Mouse (Mus musculus) limb, embryonic 14.5 days (tissue): ENCODE measurements around the gene Zfp667. TPM values are rescaled to one million over a fixed set of nuclear protein-coding genes. Genes with fewer than 3 reads are reported as not detected.
"Not testable (repeated sequence)": the region's sequence is repeated elsewhere in the genome, so short reads cannot be mapped to it uniquely, and the experiment has no call there.

ENCODE experiments used
- ATAC-seq: fragments of 200-750 bp; cut with Nextera tagmentation; 2 replicates; pipeline ENCODE4 v1.8.0; 2017; ENCODE audit warnings: low read depth, moderate number of reproducible peaks, moderate TSS enrichment; ENCODE audit not compliant: low FRiP score
- DNase-seq: peaks from one replicate; pipeline ENCODE4 v3.0.0-alpha.2; 2015; ENCODE audit warnings: low spot score
- H3K27ac ChIP-seq: fragments of 300-500 bp; sonication (generic); replicated peaks from 2 replicates; pipeline ENCODE4 v1.5.1; 2014; ENCODE audit warnings: low read depth, mild to moderate bottlenecking, low read length, moderate library complexity, mixed read lengths
- H3K27me3 ChIP-seq: fragments of 300-500 bp; sonication (generic); 2 replicates; pipeline ENCODE4 v1.6.1; 2014; ENCODE audit warnings: low read length, mixed read lengths; ENCODE audit not compliant: control insufficient read depth, insufficient read depth
- H3K36me3 ChIP-seq: fragments of 300-500 bp; sonication (generic); 2 replicates; pipeline ENCODE4 v1.6.1; 2014; ENCODE audit warnings: mild to moderate bottlenecking, low read length, moderate library complexity, mixed read lengths; ENCODE audit not compliant: control insufficient read depth, insufficient read depth
- H3K4me1 ChIP-seq: fragments of 300-500 bp; sonication (generic); 2 replicates; pipeline ENCODE4 v1.6.1; 2014; ENCODE audit warnings: antibody characterized with exemption, low read length, mixed read lengths; ENCODE audit not compliant: control insufficient read depth, insufficient read depth
- H3K4me2 ChIP-seq: fragments of 300-500 bp; sonication (generic); replicated peaks from 2 replicates; pipeline ENCODE4 v1.6.1; 2014; ENCODE audit warnings: low read depth, mild to moderate bottlenecking, low read length, moderate library complexity; ENCODE audit not compliant: severe bottlenecking
- H3K4me3 ChIP-seq: fragments of 300-500 bp; sonication (generic); replicated peaks from 2 replicates; pipeline ENCODE4 v1.5.1; 2014; ENCODE audit warnings: low read length
- H3K9ac ChIP-seq: fragments of 300-500 bp; sonication (generic); 2 replicates; pipeline ENCODE4 v1.6.1; 2014; ENCODE audit warnings: mild to moderate bottlenecking, low read depth, low read length, moderate library complexity; ENCODE audit not compliant: severe bottlenecking
- H3K9me3 ChIP-seq: fragments of 300-500 bp; sonication (generic); 2 replicates; pipeline ENCODE4 v1.6.1; 2016; ENCODE audit warnings: low read length; ENCODE audit not compliant: control insufficient read depth
- POLR2A ChIP-seq: fragments of 200-500 bp; IDR thresholded peaks from 2 replicates; pipeline ENCODE4 v1.8.0; 2012; ENCODE audit warnings: inconsistent platforms, mild to moderate bottlenecking, moderate library complexity, borderline replicate concordance; ENCODE audit not compliant: insufficient read depth, insufficient read length; ENCODE audit errors: extremely low read depth
- WGBS: fragments of 180-500 bp; shearing (Covaris S2); extraction: QIAGEN DNeasy Blood & Tissue Kit; methylation state at CpG from one replicate; pipeline ENCODE4 v1.1.7; 2014; 5-methylcytosine and 5-hydroxymethylcytosine counted together
- polyA plus RNA-seq, 2 experiments: library from polyadenylated mRNA; depleted of rRNA in 1 of 2; stranded (reverse) in 1 of 2; unstranded in 1 of 2; fragments of >200 nt; fragmentation: Nextera tagmentation in 1 of 2; extraction: Ambion mirVana in 1 of 2; gene quantifications; 2 replicates each; pipeline versions ENCODE4 v1.2.1 to v1.2.3; 2012 to 2014

The Zfp667 gene
- polyA plus RNA-seq, 2 experiments, result 4.7 to 8.5 TPM

- H3K4me1 ChIP-seq, result no peaks in the 10 kb centered on the region
- 93% methylated on average over 5 of the region's 5 CpGs for WGBS
- no peak for DNase-seq
- H3K4me3 ChIP-seq, result no peak overlapping the region
- H3K27ac ChIP-seq, result no peak overlapping the region
- no peak for ATAC-seq
- no peaks in the 10 kb centered on the region for H3K27me3 ChIP-seq
- H3K9me3 ChIP-seq, result no peaks in the 10 kb centered on the region
- no peak overlapping the region for H3K4me2 ChIP-seq
- no peaks in the 10 kb centered on the region for H3K36me3 ChIP-seq
- no peak for TF ChIP-seq POLR2A
- no peak overlapping the region for H3K9ac ChIP-seq
These were observed 31.9 kb upstream of the Zfp667 start for GRCm38 (mm10) chr7:6254451-6254850.

- no peak overlapping the region for H3K4me2 ChIP-seq
- H3K9me3 ChIP-seq, result no peaks in the 10 kb centered on the region
- no peaks in the 10 kb centered on the region for H3K27me3 ChIP-seq
- no peak overlapping the region for H3K4me3 ChIP-seq
- DNase-seq, result no peak
- 86% methylated on average over 4 of the region's 4 CpGs for WGBS
- no peak for TF ChIP-seq POLR2A
- H3K4me1 ChIP-seq, result no peaks in the 10 kb centered on the region
- H3K9ac ChIP-seq, result no peak overlapping the region
- no peak for ATAC-seq
- H3K27ac ChIP-seq, result no peak overlapping the region
- no peaks in the 10 kb centered on the region for H3K36me3 ChIP-seq
These were observed 29.0 kb upstream of the Zfp667 start for GRCm38 (mm10) chr7:6257386-6257785.

- no peaks in the 10 kb centered on the region for H3K4me1 ChIP-seq
- H3K27ac ChIP-seq, result no peak overlapping the region
- H3K36me3 ChIP-seq, result no peaks in the 10 kb centered on the region
- DNase-seq (no peak), ATAC-seq (no peak)
- H3K4me3 ChIP-seq, result no peak overlapping the region
- no peak overlapping the region for H3K9ac ChIP-seq
- no peaks in the 10 kb centered on the region for H3K9me3 ChIP-seq
- H3K4me2 ChIP-seq, result no peak overlapping the region
- TF ChIP-seq POLR2A, result no peak
- H3K27me3 ChIP-seq, result no peaks in the 10 kb centered on the region
- 39% methylated on average over 16 of the region's 16 CpGs for WGBS
These were observed 27.9 kb upstream of the Zfp667 start for GRCm38 (mm10) chr7:6258232-6259220.

GRCm38 (mm10) chr7:6260004-6260403, 26.4 kb upstream of the Zfp667 start:
- 61% methylated on average over 2 of the region's 2 CpGs for WGBS
- H3K27ac ChIP-seq, H3K9ac ChIP-seq, H3K36me3 ChIP-seq, H3K4me3 ChIP-seq, H3K4me2 ChIP-seq, DNase-seq, H3K4me1 ChIP-seq, ATAC-seq, H3K9me3 ChIP-seq, H3K27me3 ChIP-seq: not testable (repeated sequence)

- 90% methylated on average over 3 of the region's 3 CpGs for WGBS
- Histone ChIP-seq H3K36me3 (no peaks in the 10 kb centered on the region), H3K27me3 (no peaks in the 10 kb centered on the region), H3K27ac (no peak overlapping the region), H3K4me2 (no peak overlapping the region), H3K9me3 (no peaks in the 10 kb centered on the region), H3K4me3 (no peak overlapping the region), H3K4me1 (no peaks in the 10 kb centered on the region), H3K9ac (no peak overlapping the region)
- no peak for ATAC-seq
- no peak for TF ChIP-seq POLR2A
- DNase-seq, result no peak
These were observed 24.3 kb upstream of the Zfp667 start for GRCm38 (mm10) chr7:6262120-6262519.
